Mouse (Mus musculus) embryonic fibroblast, embryonic 13.5 days (primary cell): ENCODE measurements around the gene Tas2r135.

Experiments
- CTCF ChIP-seq: IDR thresholded peaks from 2 replicates; pipeline ENCODE4 v1.5.1; 2011; ENCODE audit warnings: mild to moderate bottlenecking, control low read depth, low read length, moderate library complexity, borderline replicate concordance; ENCODE audit not compliant: insufficient read depth
- POLR2A ChIP-seq: IDR thresholded peaks from 2 replicates; pipeline ENCODE4 v1.6.1; 2011; ENCODE audit warnings: low read depth, mild to moderate bottlenecking, control low read depth, low read length, moderate library complexity

GRCm38 (mm10) chr6:42391796-42392330 is 13.4 kb upstream of the Tas2r135 start:
- TF ChIP-seq CTCF (no peak), POLR2A (no peak)
